Mouse (Mus musculus) G1E (cell line): Measurements from ENCODE around the gene Canx.

Experiments used
- CTCF ChIP-seq: IDR thresholded peaks from 2 replicates; pipeline ENCODE4 v1.5.1; 2012; ENCODE audit warnings: low read depth, low read length, inconsistent platforms, mixed read lengths
- GATA1 ChIP-seq: IDR thresholded peaks from 2 replicates; pipeline ENCODE4 v1.6.1; 2012; ENCODE audit warnings: borderline replicate concordance, low read length, inconsistent platforms, mixed read lengths
- POLR2AphosphoS5 ChIP-seq: IDR thresholded peaks from 2 replicates; pipeline ENCODE4 v1.6.1; 2012; ENCODE audit warnings: low read depth, low read length, inconsistent platforms; ENCODE audit not compliant: insufficient replicate concordance
- TAL1 ChIP-seq: conservative IDR thresholded peaks from 2 replicates; pipeline ENCODE4 v1.6.1; 2012; ENCODE audit warnings: low read depth, low read length, inconsistent platforms, mixed read lengths

DNA sequence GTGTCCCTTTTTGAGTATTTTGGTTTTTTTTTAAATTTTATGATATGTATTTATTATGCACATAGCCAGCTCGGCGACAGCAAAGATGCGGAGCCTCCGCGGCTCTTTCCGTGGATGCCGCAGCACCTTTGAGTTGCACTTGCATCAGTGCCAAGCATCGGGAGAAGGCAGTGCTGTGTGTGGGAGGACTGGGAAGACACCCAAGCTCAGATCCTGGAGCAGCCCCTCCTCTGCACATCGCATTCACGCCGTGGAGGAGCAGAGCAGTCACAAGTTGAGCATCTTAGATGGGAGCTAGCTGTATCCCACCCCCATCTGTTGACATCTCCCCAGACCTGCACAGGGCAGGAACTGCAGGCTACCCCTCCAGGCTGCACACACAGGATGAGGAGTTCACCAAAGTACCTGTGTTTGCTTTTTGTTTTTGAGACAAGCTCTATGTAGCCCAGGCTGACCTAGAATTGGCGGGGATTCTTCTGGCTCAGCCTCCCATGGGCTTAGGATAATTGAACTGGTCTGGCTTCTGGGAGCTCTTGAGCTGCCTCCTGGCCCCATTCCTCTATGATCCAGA is 71.4 kb downstream of the Canx start:
- TF ChIP-seq CTCF (no peak), GATA1 (no peak), POLR2AphosphoS5 (no peak), TAL1 (no peak)
